Mouse (Mus musculus): ENCODE results near the gene Yars. TPM values are rescaled to one million over a fixed set of nuclear protein-coding genes. Genes with fewer than 3 reads are reported as not detected.

Gene Yars
- total and polyA plus RNA-seq, 3 experiments = 89.5 to 539 (median 179) TPM

DNA sequence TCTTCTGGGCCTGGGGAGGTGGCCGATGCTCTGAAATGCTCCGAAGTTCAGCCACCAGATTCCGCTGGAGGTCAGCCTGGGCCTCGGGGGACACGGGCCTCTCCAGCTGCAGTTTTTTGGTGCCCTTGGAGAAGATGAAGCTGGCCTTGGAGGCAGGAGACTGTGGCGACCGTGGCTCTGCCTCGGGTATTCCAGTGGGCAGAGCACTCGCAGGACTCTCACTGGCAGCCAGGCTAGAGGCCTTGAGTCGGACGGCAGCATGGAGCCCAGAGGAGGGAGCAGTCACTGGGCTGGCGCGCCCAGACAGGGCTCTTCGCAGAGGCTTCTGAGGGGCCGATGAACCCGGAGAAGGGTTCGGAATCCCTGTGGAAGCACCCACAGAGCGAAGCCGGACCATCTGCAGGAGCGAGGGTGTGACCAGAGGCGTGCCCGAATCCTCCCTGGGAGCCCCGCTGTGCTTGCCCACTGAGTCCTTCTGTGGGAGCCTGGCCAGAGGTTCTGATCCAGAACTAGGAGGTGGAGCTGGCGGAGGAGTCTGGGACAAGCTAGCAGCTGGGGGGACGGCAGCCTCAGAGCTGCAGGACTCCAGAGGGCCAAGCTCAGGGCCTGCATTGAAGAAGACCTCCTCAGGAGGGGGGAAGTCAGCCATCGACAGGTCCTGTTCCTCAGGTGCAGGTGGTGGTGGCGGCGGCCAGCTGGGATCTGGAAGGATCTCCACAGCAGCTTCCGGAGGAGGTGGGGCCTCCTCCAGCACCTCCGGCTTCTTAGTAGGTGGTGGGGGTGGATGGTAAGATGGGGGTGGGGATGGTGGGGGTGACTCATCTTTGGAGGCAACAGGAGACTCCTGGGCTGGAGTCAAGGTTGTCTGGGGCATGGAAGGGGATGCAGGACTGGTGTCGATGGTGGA, 32.7 kb downstream of the Yars start:
- Histone ChIP-seq H3K9ac (ENCODE audit: control insufficient read depth, low read depth, low read length, poor library complexity, severe bottlenecking) (no peak overlapping the region), H3K4me1 (ENCODE audit: control insufficient read depth in 1 of 2, insufficient read depth in 2 of 2, low read length in 2 of 2) (peaks cover 4 to 9% of the 10 kb centered on the region in 2 experiments; a peak in 2 of 4 replicates), H3K27me3 (ENCODE audit: control insufficient read depth in 1 of 2, insufficient read depth in 2 of 2, low read length in 2 of 2) (no peaks in the 10 kb centered on the region), H3K27ac (ENCODE audit: control insufficient read depth, low read depth, low read length) (no peak overlapping the region), H3K9me3 (replicated peaks; ENCODE audit: insufficient read depth, low read length) (no peaks in the 10 kb centered on the region), H3K4me3 (ENCODE audit: control insufficient read depth in 1 of 2, insufficient read depth in 1 of 2, low read depth in 2 of 2, low read length in 2 of 2) (no peak overlapping the region), H3K79me2 (ENCODE audit: control insufficient read depth, insufficient read depth, low read length, poor library complexity) (no peaks in the 10 kb centered on the region), H3K36me3 (ENCODE audit: control insufficient read depth in 1 of 2, insufficient read depth in 2 of 2, low read length in 2 of 2) (peaks cover 0 to 6% of the 10 kb centered on the region in 2 experiments; a peak in 3 of 4 replicates)
- DNase-seq (ENCODE audit: low read depth, low spot score) = no peak
- no peak for TF ChIP-seq TAL1 (IDR thresholded peaks at IDR 0.05; ENCODE audit: low read length)
- no peak for TF ChIP-seq TCF12 (IDR thresholded peaks at IDR 0.05; ENCODE audit: low read depth, low read length)
- no peak for TF ChIP-seq MYB (IDR thresholded peaks at IDR 0.05; ENCODE audit: low read depth, low read length)
- TF ChIP-seq CHD1 (IDR thresholded peaks at IDR 0.05; ENCODE audit: low read depth, low read length) = no peak
- no peak for TF ChIP-seq RCOR1 (IDR thresholded peaks at IDR 0.05; ENCODE audit: low read depth, low read length)
- TF ChIP-seq POLR2A (IDR thresholded peaks at IDR 0.05; ENCODE audit: control insufficient read depth in 1 of 2, insufficient read depth in 1 of 2, low read depth in 1 of 2, low read length in 2 of 2, poor library complexity in 1 of 2) = no peak
- TF ChIP-seq ZC3H11A (IDR thresholded peaks at IDR 0.05; ENCODE audit: low read depth, low read length) = no peak
- TF ChIP-seq CHD2 (IDR thresholded peaks at IDR 0.05; ENCODE audit: low read length) = no peak
- TF ChIP-seq GABPA (IDR thresholded peaks at IDR 0.05; ENCODE audit: low read depth, low read length) = no peak
- no peak for TF ChIP-seq MAX (IDR thresholded peaks at IDR 0.05; ENCODE audit: low read length)
- no peak for TF ChIP-seq POLR2AphosphoS2 (IDR thresholded peaks at IDR 0.05; ENCODE audit: low read length)
- TF ChIP-seq POLR2AphosphoS5 (IDR thresholded peaks at IDR 0.05; ENCODE audit: borderline replicate concordance, low read depth, low read length) = no peak
- no peak for TF ChIP-seq MEF2A (IDR thresholded peaks at IDR 0.05; ENCODE audit: extremely low read depth, insufficient replicate concordance, low read depth, low read length, poor library complexity, severe bottlenecking)
- TF ChIP-seq JUND (IDR thresholded peaks at IDR 0.05; ENCODE audit: low read depth, low read length) = no peak
- no peak for TF ChIP-seq SMC3 (IDR thresholded peaks at IDR 0.05; ENCODE audit: low read depth, low read length)
- TF ChIP-seq MYC (IDR thresholded peaks at IDR 0.05; ENCODE audit: low read depth, low read length) = no peak
- no peak for TF ChIP-seq ELF1 (IDR thresholded peaks at IDR 0.05; ENCODE audit: low read depth, low read length)

DNA sequence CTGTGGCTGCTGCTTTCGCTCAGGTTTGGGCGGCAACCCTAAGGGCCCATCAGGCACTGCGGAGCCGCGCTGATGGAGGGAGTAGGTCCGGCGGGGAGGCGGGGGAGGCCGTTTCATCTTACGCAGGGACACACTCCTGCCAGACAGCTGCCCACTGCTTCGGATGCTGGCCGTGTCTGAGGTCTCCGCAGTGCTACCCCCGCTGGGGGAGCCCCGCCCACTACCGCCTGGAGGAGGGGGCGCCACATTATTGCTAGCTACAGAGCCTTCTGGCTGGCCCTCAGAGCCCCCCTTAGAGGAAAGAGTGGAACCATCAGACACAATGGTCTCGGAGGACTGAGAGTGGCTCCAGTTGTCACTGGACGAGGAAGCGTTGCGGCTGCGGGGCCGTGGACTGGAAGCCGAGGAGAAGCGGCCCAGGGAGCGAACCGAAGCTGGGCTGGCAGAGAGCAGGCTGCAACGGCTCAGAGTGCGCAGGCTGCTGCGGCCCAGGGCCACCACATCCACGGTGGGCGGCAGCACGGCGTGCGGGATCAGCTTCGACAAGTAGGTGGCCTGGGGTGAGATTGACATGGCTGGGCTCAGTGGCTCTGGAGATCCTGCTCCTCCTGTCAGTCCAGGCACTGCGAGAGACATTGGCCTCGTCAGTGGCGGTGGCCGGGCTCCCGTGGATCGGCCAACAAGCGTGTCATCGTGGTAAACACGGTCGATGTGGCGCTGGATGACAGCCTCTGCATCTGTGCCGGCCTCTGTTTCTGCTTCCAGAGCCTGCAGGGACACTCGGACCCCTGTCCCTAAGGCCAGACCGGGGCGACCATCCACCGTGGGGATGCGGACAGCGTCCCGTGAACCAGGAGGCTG, 34.1 kb downstream of the Yars start:
- DNase-seq (ENCODE audit: low read depth, low spot score) = no peak
- no peaks in the 10 kb centered on the region for H3K79me2 ChIP-seq (ENCODE audit: control insufficient read depth, insufficient read depth, low read length, poor library complexity)
- TF ChIP-seq ZMIZ1 (IDR thresholded peaks at IDR 0.05; ENCODE audit: low read depth, low read length) = no peak
- no peak for TF ChIP-seq ELF1 (IDR thresholded peaks at IDR 0.05; ENCODE audit: low read depth, low read length)
- no peak for TF ChIP-seq TBP (IDR thresholded peaks at IDR 0.05; ENCODE audit: low read depth, low read length)
- no peak for TF ChIP-seq ETS1 (IDR thresholded peaks at IDR 0.05; ENCODE audit: low read depth, low read length)
- no peaks in the 10 kb centered on the region for H3K9me3 ChIP-seq (replicated peaks; ENCODE audit: insufficient read depth, low read length)
- no peak overlapping the region for H3K9ac ChIP-seq (ENCODE audit: control insufficient read depth, low read depth, low read length, poor library complexity, severe bottlenecking)
- no peaks in the 10 kb centered on the region for H3K27me3 ChIP-seq (ENCODE audit: control insufficient read depth in 1 of 2, insufficient read depth in 2 of 2, low read length in 2 of 2)
- no peaks in the 10 kb centered on the region; a peak in 2 of 4 replicates for H3K36me3 ChIP-seq (ENCODE audit: control insufficient read depth in 1 of 2, insufficient read depth in 2 of 2, low read length in 2 of 2)
- no peak overlapping the region for H3K4me3 ChIP-seq (ENCODE audit: control insufficient read depth in 1 of 2, insufficient read depth in 1 of 2, low read depth in 2 of 2, low read length in 2 of 2)
- H3K27ac ChIP-seq (ENCODE audit: control insufficient read depth, low read depth, low read length) = no peak overlapping the region
- H3K4me1 ChIP-seq (ENCODE audit: control insufficient read depth in 1 of 2, insufficient read depth in 2 of 2, low read length in 2 of 2) = peaks cover 4 to 9% of the 10 kb centered on the region in 2 experiments; a peak in 2 of 4 replicates

Data from MEL (cell line).